ENCODE assay signal across 8 mouse cellular contexts in the genomic region with DNA sequence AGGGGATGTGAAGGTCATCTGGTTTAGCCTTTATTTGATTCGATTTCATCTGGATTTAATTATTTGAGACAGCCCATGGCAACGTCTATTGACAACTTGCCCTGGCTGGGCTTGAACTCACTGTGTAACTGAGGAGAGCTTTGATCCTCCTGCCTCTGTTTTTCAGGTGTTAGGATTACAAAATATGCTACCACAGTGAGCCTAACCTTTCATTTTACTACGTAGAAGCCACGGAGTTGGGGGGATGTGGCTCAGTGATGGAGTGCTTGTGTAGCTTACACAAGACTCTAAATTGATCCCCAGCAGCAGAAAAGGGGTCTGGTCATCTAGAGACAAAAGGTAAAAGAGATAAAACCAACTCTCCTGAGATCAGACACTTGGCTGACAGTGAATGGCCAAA. TPM values are rescaled to one million over a fixed set of nuclear protein-coding genes. Genes with fewer than 3 reads are reported as not detected.
DNase-seq lines count a peak whose midpoint lies in the region; ATAC-seq lines count a peak whose summit lies in the region.

No protein-coding gene starts in this region.

- no peak for DNase-seq in liver, embryonic 11.5 days (ENCODE audit: low spot score)
- no peak for DNase-seq in liver
- DNase-seq in hindbrain, embryonic 11.5 days (ENCODE audit: low spot score), result peak; percentile 25
- DNase-seq in retina, postnatal 1 day, result peak; percentile 8
- no peak for DNase-seq in spleen, postnatal 10 days (ENCODE audit: low spot score in 2 of 2)
- no peak for DNase-seq in cerebellum, postnatal 25 days
- DNase-seq in natural killer cell, adult 2 months (ENCODE audit: low spot score in 2 of 2), result no peak

- WGBS in liver, embryonic 11.5 days, result 45% methylated on average over 4 of the region's 4 CpGs
- WGBS in hindbrain, embryonic 11.5 days, result 51% methylated on average over 4 of the region's 4 CpGs
- WGBS in liver, embryonic 12.5 days (ENCODE audit: insufficient replicate concordance), result 40% methylated on average over 4 of the region's 4 CpGs

- H3K27ac ChIP-seq in liver, embryonic 11.5 days (ENCODE audit: low read depth, low read length), result no peak overlapping the region
- H3K27ac ChIP-seq in hindbrain, embryonic 11.5 days (ENCODE audit: low read depth, low read length), result no peak overlapping the region
- H3K27ac ChIP-seq in liver, embryonic 12.5 days, result no peak overlapping the region

- H3K9ac ChIP-seq in liver, embryonic 11.5 days (ENCODE audit: low read depth, low read length), result no peak overlapping the region
- H3K9ac ChIP-seq in hindbrain, embryonic 11.5 days (ENCODE audit: low read depth, low read length), result no peak overlapping the region
- peak overlapping the region; percentile 75; the same call in 1 of the 2 replicates for H3K9ac ChIP-seq in liver, embryonic 12.5 days

- peak overlapping the region; percentile 76; the same call in 1 of the 2 replicates for H3K4me3 ChIP-seq in liver, embryonic 11.5 days (ENCODE audit: low read depth, low read length)
- H3K4me3 ChIP-seq in hindbrain, embryonic 11.5 days (ENCODE audit: low read depth, low read length), result no peak overlapping the region
- H3K4me3 ChIP-seq in liver, embryonic 12.5 days, result peak overlapping the region; percentile 77

- no peak for ATAC-seq in liver, embryonic 11.5 days (replicated peaks; ENCODE audit: low FRiP score)
- no peak for ATAC-seq in hindbrain, embryonic 11.5 days (ENCODE audit: low FRiP score)
- no peak for ATAC-seq in liver, embryonic 12.5 days

- H3K9me3 ChIP-seq in liver, embryonic 11.5 days (ENCODE audit: control insufficient read depth, low read length), result no peaks in the 10 kb centered on the region
- no peaks in the 10 kb centered on the region for H3K9me3 ChIP-seq in hindbrain, embryonic 11.5 days (ENCODE audit: control insufficient read depth, low read length)
- H3K9me3 ChIP-seq in liver, embryonic 12.5 days (replicated peaks), result no peaks in the 10 kb centered on the region

- H3K27me3 ChIP-seq in liver, embryonic 11.5 days (replicated peaks; ENCODE audit: control insufficient read depth, insufficient read depth, low read length), result peaks cover 21% of the 10 kb centered on the region
- H3K27me3 ChIP-seq in hindbrain, embryonic 11.5 days (ENCODE audit: control insufficient read depth, insufficient read depth, low read length), result no peaks in the 10 kb centered on the region; the same call in 1 of the 2 replicates
- H3K27me3 ChIP-seq in liver, embryonic 12.5 days (replicated peaks), result peaks cover 53% of the 10 kb centered on the region

- H3K36me3 ChIP-seq in liver, embryonic 11.5 days (ENCODE audit: control insufficient read depth, insufficient read depth, low read length), result no peaks in the 10 kb centered on the region
- H3K36me3 ChIP-seq in hindbrain, embryonic 11.5 days (ENCODE audit: control insufficient read depth, insufficient read depth, low read length), result no peaks in the 10 kb centered on the region
- no peaks in the 10 kb centered on the region for H3K36me3 ChIP-seq in liver, embryonic 12.5 days

- peak overlapping the region; percentile 100 for H3K4me2 ChIP-seq in liver, embryonic 11.5 days
- no peak overlapping the region for H3K4me2 ChIP-seq in hindbrain, embryonic 11.5 days (replicated peaks; ENCODE audit: low read depth, low read length)
- peak overlapping the region; percentile 100 for H3K4me2 ChIP-seq in liver, embryonic 12.5 days

- H3K4me1 ChIP-seq in liver, embryonic 11.5 days (replicated peaks; ENCODE audit: control insufficient read depth, insufficient read depth, low read length), result 0 out of 2 replicates have a peak, but pooled peaks cover 4% of the 10 kb centered on the region
- no peaks in the 10 kb centered on the region for H3K4me1 ChIP-seq in hindbrain, embryonic 11.5 days (replicated peaks; ENCODE audit: control insufficient read depth, insufficient read depth, low read length)
- H3K4me1 ChIP-seq in liver, embryonic 12.5 days, result peaks cover 17% of the 10 kb centered on the region

RNA-seq across cellular contexts. Expression of gene Strip2, which starts 1.1 kb away (rescaled TPM):
- 0.39 and 0.51 TPM in 2 replicates for polyA plus RNA-seq in liver, embryonic 11.5 days (2014; fragmentation: Nextera tagmentation; extraction: Ambion mirVana)
- polyA plus RNA-seq in hindbrain, embryonic 11.5 days (2014; fragmentation: Nextera tagmentation; extraction: Ambion mirVana), result 0.82 and 0.99 TPM in 2 replicates
- 0.54 and 0.72 TPM in 2 replicates for polyA plus RNA-seq in liver, embryonic 12.5 days (2016; fragmentation: Nextera tagmentation; extraction: Ambion mirVana)

Comparison
In these comparisons a context has a peak if more than half of its experiments do, and no peak if none do; other contexts are left out.
1. DNase-seq: peak in hindbrain, embryonic 11.5 days (single experiment) and retina, postnatal 1 day (single experiment); none in liver, embryonic 11.5 days (single experiment), liver (single experiment), spleen, postnatal 10 days (0 of 2), cerebellum, postnatal 25 days (0 of 2) and natural killer cell, adult 2 months (0 of 2).